Mouse (Mus musculus) embryonic fibroblast, embryonic 13.5 days (primary cell): ENCODE measurements around the gene Vwc2.

Source experiments
- CTCF ChIP-seq: IDR thresholded peaks from 2 replicates; pipeline ENCODE4 v1.5.1; 2011; ENCODE audit warnings: mild to moderate bottlenecking, control low read depth, low read length, moderate library complexity, borderline replicate concordance; ENCODE audit not compliant: insufficient read depth
- POLR2A ChIP-seq: IDR thresholded peaks from 2 replicates; pipeline ENCODE4 v1.6.1; 2011; ENCODE audit warnings: low read depth, mild to moderate bottlenecking, control low read depth, low read length, moderate library complexity

DNA sequence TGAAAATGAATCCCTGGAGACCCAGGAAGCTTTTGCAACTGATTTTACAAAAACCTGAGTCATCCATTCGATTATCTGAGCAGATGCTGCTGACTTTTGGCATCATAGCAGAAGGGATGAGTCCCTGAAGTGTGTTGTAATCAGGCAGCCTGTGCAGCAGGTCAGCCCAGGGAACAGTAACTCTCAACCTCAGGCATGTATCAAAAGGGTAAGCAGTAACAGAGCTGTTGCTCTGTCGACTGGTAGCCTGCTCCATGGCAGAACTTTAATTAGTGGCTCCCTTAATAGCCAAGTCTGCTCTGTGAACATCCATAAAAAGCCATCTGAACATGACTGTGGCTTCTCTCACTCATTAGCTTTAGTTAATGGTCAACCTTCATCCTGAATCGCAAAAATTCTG lies 5.1 kb upstream of the Vwc2 start:
- no peak for TF ChIP-seq POLR2A
- TF ChIP-seq CTCF: no peak
